Mouse (Mus musculus) erythroblast, embryonic 14.5 days (primary cell): ENCODE data around the gene Pitpnm2.

Source experiments
- GATA1 ChIP-seq: IDR thresholded peaks from 2 replicates; pipeline ENCODE4 v1.6.1; 2012; ENCODE audit warnings: low read length, inconsistent platforms, mixed read lengths
- TAL1 ChIP-seq: IDR thresholded peaks from 3 replicates; pipeline ENCODE4 v1.6.1; 2012; ENCODE audit warnings: low read length, inconsistent platforms, mixed read lengths

GRCm38 (mm10) chr5:124150895-124151294 is 98.7 kb downstream of the Pitpnm2 start:
- no peak for TF ChIP-seq GATA1
- no peak for TF ChIP-seq TAL1
